Mouse (Mus musculus) spleen, adult 2 months (tissue): Measurements from ENCODE around the gene Ppm1g. TPM values are rescaled to one million over a fixed set of nuclear protein-coding genes. Genes with fewer than 3 reads are reported as not detected.

Experiments used
- DNase-seq, 2 experiments: peaks; one replicate each; pipeline versions ENCODE4 v3.0.0 to v3.0.0-alpha.2; 2012 to 2021; ENCODE audit warnings: low spot score in 2 of 2, low read depth in 1 of 2
- H3K27ac ChIP-seq: fragments of 200-500 bp; 2 replicates; pipeline ENCODE4 v1.5.1; 2012; ENCODE audit warnings: low read length, inconsistent platforms; ENCODE audit not compliant: insufficient read depth
- H3K27me3 ChIP-seq: fragments of 200-500 bp; 2 replicates; pipeline ENCODE4 v1.6.1; 2012; ENCODE audit warnings: mild to moderate bottlenecking, moderate library complexity, low read length, inconsistent platforms; ENCODE audit not compliant: control insufficient read depth, insufficient read depth
- H3K36me3 ChIP-seq: fragments of 200-500 bp; 2 replicates; pipeline ENCODE4 v1.6.1; 2012; ENCODE audit warnings: mild to moderate bottlenecking, low read length, inconsistent platforms; ENCODE audit not compliant: control insufficient read depth, insufficient read depth
- H3K4me1 ChIP-seq: fragments of 200-500 bp; 2 replicates; pipeline ENCODE4 v1.6.1; 2011; ENCODE audit warnings: inconsistent platforms; ENCODE audit not compliant: control insufficient read depth, insufficient read depth, insufficient read length
- H3K4me3 ChIP-seq: fragments of 200-500 bp; 2 replicates; pipeline ENCODE4 v1.5.1; 2011; ENCODE audit warnings: mild to moderate bottlenecking, inconsistent platforms; ENCODE audit not compliant: insufficient read depth, insufficient read length; ENCODE audit errors: extremely low read depth
- CTCF ChIP-seq: fragments of 200-500 bp; IDR thresholded peaks from 2 replicates; pipeline ENCODE4 v1.5.1; 2011; ENCODE audit warnings: mild to moderate bottlenecking, inconsistent platforms; ENCODE audit not compliant: insufficient read depth, insufficient read length, insufficient replicate concordance; ENCODE audit errors: extremely low read depth
- POLR2A ChIP-seq: fragments of 200-500 bp; IDR thresholded peaks from 2 replicates; pipeline ENCODE4 v1.6.1; 2011; ENCODE audit warnings: low read depth, low read length, inconsistent platforms
- WGBS: fragments of 180-500 bp; shearing (Covaris S2); methylation state at CpG from one replicate; pipeline ENCODE4 v1.1.7; 2018; 5-methylcytosine and 5-hydroxymethylcytosine counted together
- polyA plus RNA-seq: library from polyadenylated mRNA; depleted of rRNA; stranded (reverse); fragments of >200 nt; gene quantifications from 2 replicates; pipeline ENCODE4 v1.2.3, GENCODE M21; 2012

Ppm1g gene
- polyA plus RNA-seq, 1 experiment, result 65.7 TPM

- WGBS, result under 1% methylated on average over 13 of the region's 13 CpGs
- Histone ChIP-seq H3K27me3 (no peaks in the 10 kb centered on the region), H3K27ac (peak overlapping the region; percentile 54), H3K4me1 (0 out of 2 replicates have a peak, but pooled peaks cover 2% of the 10 kb centered on the region), H3K36me3 (peaks cover 19% of the 10 kb centered on the region), H3K4me3 (peak overlapping the region; percentile 88)
- DNase-seq, result no peak
- TF ChIP-seq POLR2A (no peak), CTCF (no peak)
Observed at GRCm38 (mm10) chr5:31241522-31242034, 21.1 kb upstream of the Ppm1g start.

- Histone ChIP-seq H3K27ac (peak within 1 kb of the TSS; percentile 95), H3K27me3 (no peaks in the 10 kb centered on the region), H3K4me1 (0 out of 2 replicates have a peak, but pooled peaks cover 2% of the 10 kb centered on the region), H3K36me3 (peaks cover 15% of the 10 kb centered on the region), H3K4me3 (peak within 1 kb of the TSS; percentile 90)
- no peak for TF ChIP-seq CTCF
- TF ChIP-seq POLR2A, result peak; percentile 87
- DNase-seq, result peak; percentile 88 to 95
- under 1% methylated on average over 93 of the region's 103 CpGs for WGBS
Observed at GRCm38 (mm10) chr5:31240637-31241521, 20.4 kb upstream of the Ppm1g start, which contains the start of the genes Nrbp1 and Gm9970. Gene Nrbp1, plus strand, starts transcription at chr5:31240864. Gene Gm9970, minus strand, starts transcription at chr5:31241232.

GRCm38 (mm10) chr5:31226641-31227040 lies 6.2 kb upstream of the Ppm1g start:
- Histone ChIP-seq H3K36me3 (no peaks in the 10 kb centered on the region), H3K27me3 (no peaks in the 10 kb centered on the region), H3K27ac (no peak overlapping the region; the same call in 1 of the 2 replicates), H3K4me3 (no peak overlapping the region), H3K4me1 (no peaks in the 10 kb centered on the region; the same call in 1 of the 2 replicates)
- 58% methylated on average over 1 of the region's 1 CpGs for WGBS
- no peak for DNase-seq
- TF ChIP-seq CTCF, result no peak

GRCm38 (mm10) chr5:31222696-31223095 lies 2.2 kb upstream of the Ppm1g start:
- no peak for TF ChIP-seq POLR2A
- no peak for TF ChIP-seq CTCF
- DNase-seq, result no peak
- Histone ChIP-seq H3K4me1 (peaks cover 5% of the 10 kb centered on the region; the same call in 1 of the 2 replicates), H3K27ac (no peak overlapping the region), H3K27me3 (no peaks in the 10 kb centered on the region), H3K36me3 (no peaks in the 10 kb centered on the region), H3K4me3 (no peak overlapping the region)
- 93% methylated on average over 9 of the region's 9 CpGs for WGBS

GRCm38 (mm10) chr5:31221304-31221945 lies 938 bp upstream of the Ppm1g start:
- DNase-seq, result peak in 1 of 2 experiments; percentile 13

GRCm38 (mm10) chr5:31219911-31220447 lies 508 bp downstream of the Ppm1g start:
- Histone ChIP-seq H3K27me3 (no peaks in the 10 kb centered on the region), H3K4me1 (peaks cover 8% of the 10 kb centered on the region), H3K36me3 (no peaks in the 10 kb centered on the region), H3K27ac (peak overlapping the region; percentile 93), H3K4me3 (peak overlapping the region; percentile 95)
- DNase-seq, result no peak
- TF ChIP-seq CTCF (no peak), POLR2A (no peak)
- WGBS, result under 1% methylated on average over 40 of the region's 40 CpGs

More at GRCm38 (mm10) chr5:31221304-31221945, 938 bp upstream of the Ppm1g start:
- H3K4me1 ChIP-seq, result peaks cover 8% of the 10 kb centered on the region
- WGBS, result 35% methylated on average over 11 of the region's 11 CpGs
- no peak for TF ChIP-seq CTCF
- no peak for TF ChIP-seq POLR2A
- peak overlapping the region; percentile 91 for H3K27ac ChIP-seq
- H3K27me3 ChIP-seq, result no peaks in the 10 kb centered on the region
- no peaks in the 10 kb centered on the region for H3K36me3 ChIP-seq
- H3K4me3 ChIP-seq, result peak overlapping the region; percentile 95
